Mouse (Mus musculus): ENCODE data around the gene Ropn1l. TPM values are rescaled to one million over a fixed set of nuclear protein-coding genes. Genes with fewer than 3 reads are reported as not detected.

Gene Ropn1l
- polyA plus RNA-seq, 1 experiment: 1,399 TPM

GRCm38 (mm10) chr15:31412436-31412835 is 41.1 kb downstream of the Ropn1l start:
- TF ChIP-seq POLR2A (IDR thresholded peaks at IDR 0.05; ENCODE audit: control insufficient read depth, low read depth, low read length): no peak
- no peak for TF ChIP-seq CTCF (IDR thresholded peaks at IDR 0.05; ENCODE audit: control insufficient read depth, insufficient read depth, insufficient replicate concordance, low read depth, low read length)
- no peaks in the 10 kb centered on the region for H3K36me3 ChIP-seq (ENCODE audit: control insufficient read depth, insufficient read depth, low read length)
- H3K27me3 ChIP-seq (ENCODE audit: control insufficient read depth, insufficient read depth, low read length): no peaks in the 10 kb centered on the region
- no peak overlapping the region for H3K4me3 ChIP-seq (ENCODE audit: control insufficient read depth, low read depth, low read length)
- H3K4me1 ChIP-seq (ENCODE audit: control insufficient read depth, insufficient read depth, low read length): no peaks in the 10 kb centered on the region
- H3K27ac ChIP-seq (ENCODE audit: control insufficient read depth, insufficient read depth, low read depth, low read length): no peak overlapping the region

- H3K27ac ChIP-seq (ENCODE audit: control insufficient read depth, insufficient read depth, low read depth, low read length): no peak overlapping the region
- no peaks in the 10 kb centered on the region for H3K36me3 ChIP-seq (ENCODE audit: control insufficient read depth, insufficient read depth, low read length)
- no peak for TF ChIP-seq CTCF (IDR thresholded peaks at IDR 0.05; ENCODE audit: control insufficient read depth, insufficient read depth, insufficient replicate concordance, low read depth, low read length)
- TF ChIP-seq POLR2A (IDR thresholded peaks at IDR 0.05; ENCODE audit: control insufficient read depth, low read depth, low read length): no peak
- no peaks in the 10 kb centered on the region for H3K4me1 ChIP-seq (ENCODE audit: control insufficient read depth, insufficient read depth, low read length)
- no peaks in the 10 kb centered on the region for H3K27me3 ChIP-seq (ENCODE audit: control insufficient read depth, insufficient read depth, low read length)
- no peak overlapping the region for H3K4me3 ChIP-seq (ENCODE audit: control insufficient read depth, low read depth, low read length)
These were observed 46.0 kb downstream of the Ropn1l start for GRCm38 (mm10) chr15:31407490-31407889.

GRCm38 (mm10) chr15:31406881-31407280 is 46.7 kb downstream of the Ropn1l start:
- Histone ChIP-seq H3K36me3 (ENCODE audit: control insufficient read depth, insufficient read depth, low read length) (no peaks in the 10 kb centered on the region), H3K4me3 (ENCODE audit: control insufficient read depth, low read depth, low read length) (no peak overlapping the region), H3K27me3 (ENCODE audit: control insufficient read depth, insufficient read depth, low read length) (no peaks in the 10 kb centered on the region), H3K4me1 (ENCODE audit: control insufficient read depth, insufficient read depth, low read length) (no peaks in the 10 kb centered on the region), H3K27ac (ENCODE audit: control insufficient read depth, insufficient read depth, low read depth, low read length) (no peak overlapping the region)
- no peak for TF ChIP-seq POLR2A (IDR thresholded peaks at IDR 0.05; ENCODE audit: control insufficient read depth, low read depth, low read length)
- TF ChIP-seq CTCF (IDR thresholded peaks at IDR 0.05; ENCODE audit: control insufficient read depth, insufficient read depth, insufficient replicate concordance, low read depth, low read length): no peak

- no peaks in the 10 kb centered on the region for H3K36me3 ChIP-seq (ENCODE audit: control insufficient read depth, insufficient read depth, low read length)
- H3K27ac ChIP-seq (ENCODE audit: control insufficient read depth, insufficient read depth, low read depth, low read length): no peak overlapping the region
- H3K4me3 ChIP-seq (ENCODE audit: control insufficient read depth, low read depth, low read length): no peak overlapping the region
- H3K4me1 ChIP-seq (ENCODE audit: control insufficient read depth, insufficient read depth, low read length): no peaks in the 10 kb centered on the region
- TF ChIP-seq CTCF (IDR thresholded peaks at IDR 0.05; ENCODE audit: control insufficient read depth, insufficient read depth, insufficient replicate concordance, low read depth, low read length) (no peak), POLR2A (IDR thresholded peaks at IDR 0.05; ENCODE audit: control insufficient read depth, low read depth, low read length) (no peak)
- H3K27me3 ChIP-seq (ENCODE audit: control insufficient read depth, insufficient read depth, low read length): no peaks in the 10 kb centered on the region
These were observed 49.2 kb downstream of the Ropn1l start for GRCm38 (mm10) chr15:31404346-31404745.

- TF ChIP-seq CTCF (IDR thresholded peaks at IDR 0.05; ENCODE audit: control insufficient read depth, insufficient read depth, insufficient replicate concordance, low read depth, low read length) (no peak), POLR2A (IDR thresholded peaks at IDR 0.05; ENCODE audit: control insufficient read depth, low read depth, low read length) (no peak)
- Histone ChIP-seq H3K4me1 (ENCODE audit: control insufficient read depth, insufficient read depth, low read length) (no peaks in the 10 kb centered on the region), H3K27me3 (ENCODE audit: control insufficient read depth, insufficient read depth, low read length) (no peaks in the 10 kb centered on the region), H3K27ac (ENCODE audit: control insufficient read depth, insufficient read depth, low read depth, low read length) (no peak overlapping the region), H3K4me3 (ENCODE audit: control insufficient read depth, low read depth, low read length) (no peak overlapping the region), H3K36me3 (ENCODE audit: control insufficient read depth, insufficient read depth, low read length) (no peaks in the 10 kb centered on the region)
These were observed 51.2 kb downstream of the Ropn1l start for GRCm38 (mm10) chr15:31402200-31402892.

- H3K27ac ChIP-seq (ENCODE audit: control insufficient read depth, insufficient read depth, low read depth, low read length): no peak overlapping the region
- TF ChIP-seq CTCF (IDR thresholded peaks at IDR 0.05; ENCODE audit: control insufficient read depth, insufficient read depth, insufficient replicate concordance, low read depth, low read length) (no peak), POLR2A (IDR thresholded peaks at IDR 0.05; ENCODE audit: control insufficient read depth, low read depth, low read length) (no peak)
- no peaks in the 10 kb centered on the region for H3K27me3 ChIP-seq (ENCODE audit: control insufficient read depth, insufficient read depth, low read length)
- no peak overlapping the region for H3K4me3 ChIP-seq (ENCODE audit: control insufficient read depth, low read depth, low read length)
- no peaks in the 10 kb centered on the region for H3K4me1 ChIP-seq (ENCODE audit: control insufficient read depth, insufficient read depth, low read length)
- H3K36me3 ChIP-seq (ENCODE audit: control insufficient read depth, insufficient read depth, low read length): no peaks in the 10 kb centered on the region
These were observed 52.6 kb downstream of the Ropn1l start for GRCm38 (mm10) chr15:31400974-31401373.

- TF ChIP-seq CTCF (IDR thresholded peaks at IDR 0.05; ENCODE audit: control insufficient read depth, insufficient read depth, insufficient replicate concordance, low read depth, low read length) (no peak), POLR2A (IDR thresholded peaks at IDR 0.05; ENCODE audit: control insufficient read depth, low read depth, low read length) (no peak)
- no peak overlapping the region for H3K27ac ChIP-seq (ENCODE audit: control insufficient read depth, insufficient read depth, low read depth, low read length)
- no peaks in the 10 kb centered on the region for H3K36me3 ChIP-seq (ENCODE audit: control insufficient read depth, insufficient read depth, low read length)
- no peak overlapping the region for H3K4me3 ChIP-seq (ENCODE audit: control insufficient read depth, low read depth, low read length)
- no peaks in the 10 kb centered on the region for H3K27me3 ChIP-seq (ENCODE audit: control insufficient read depth, insufficient read depth, low read length)
- no peaks in the 10 kb centered on the region for H3K4me1 ChIP-seq (ENCODE audit: control insufficient read depth, insufficient read depth, low read length)
These were observed 54.8 kb downstream of the Ropn1l start for GRCm38 (mm10) chr15:31398769-31399168.
